Comparison of ENCODE assay signal across 8 mouse cellular contexts in genomic region chr2:163658941-163659340, GRCm38 (mm10). TPM values are rescaled to one million over a fixed set of nuclear protein-coding genes. Genes with fewer than 3 reads are reported as not detected.
DNase-seq lines count a peak whose midpoint lies in the region; ATAC-seq lines count a peak whose summit lies in the region.

No protein-coding gene starts in this region.

- peak; percentile 41 to 55 for DNase-seq in spleen, postnatal 10 days (ENCODE audit: low spot score in 2 of 2)
- no peak for DNase-seq in spleen, postnatal 4 days (ENCODE audit: low spot score in 2 of 2)
- peak; percentile 35 for DNase-seq in embryonic facial prominence, embryonic 10.5 days (ENCODE audit: low spot score)
- DNase-seq in hindbrain, embryonic 11.5 days (ENCODE audit: low spot score): peak; percentile 41
- no peak for DNase-seq in neural tube, embryonic 11.5 days (ENCODE audit: low spot score)
- DNase-seq in frontal cortex, postnatal 14 days (ENCODE audit: low spot score in 2 of 2): no peak
- DNase-seq in urinary bladder, postnatal 10 days (ENCODE audit: low spot score): no peak

- H3K4me3 ChIP-seq in embryonic facial prominence, embryonic 10.5 days: peak overlapping the region; percentile 76
- peak overlapping the region; percentile 70 for H3K4me3 ChIP-seq in hindbrain, embryonic 11.5 days (ENCODE audit: low read depth, low read length)
- peak overlapping the region; percentile 81 for H3K4me3 ChIP-seq in limb, embryonic 15.5 days
- peak overlapping the region; percentile 79 for H3K4me3 ChIP-seq in neural tube, embryonic 11.5 days (ENCODE audit: low read depth, low read length)

- WGBS in embryonic facial prominence, embryonic 10.5 days: under 1% methylated on average over 8 of the region's 8 CpGs
- 1% methylated on average over 8 of the region's 8 CpGs for WGBS in hindbrain, embryonic 11.5 days
- under 1% methylated on average over 8 of the region's 8 CpGs for whole genome bisulfite sequencing in limb, embryonic 15.5 days
- 1% methylated on average over 8 of the region's 8 CpGs for WGBS in neural tube, embryonic 11.5 days

- ATAC-seq in hindbrain, embryonic 11.5 days (ENCODE audit: low FRiP score): 0 out of 2 replicates have a peak, but pooled peaks have one; percentile 6
- no peak for ATAC-seq in limb, embryonic 15.5 days (ENCODE audit: insufficient number of reproducible peaks, low FRiP score, low TSS enrichment, low read depth)
- ATAC-seq in neural tube, embryonic 11.5 days (ENCODE audit: insufficient read depth, low FRiP score, low TSS enrichment): no peak

- H3K4me2 ChIP-seq in hindbrain, embryonic 11.5 days (replicated peaks; ENCODE audit: low read depth, low read length): peak overlapping the region; percentile 41
- peak overlapping the region; percentile 65 for H3K4me2 ChIP-seq in limb, embryonic 15.5 days
- H3K4me2 ChIP-seq in neural tube, embryonic 11.5 days (ENCODE audit: low read depth): peak overlapping the region; percentile 63

- peak overlapping the region; percentile 68 for H3K9ac ChIP-seq in hindbrain, embryonic 11.5 days (ENCODE audit: low read depth, low read length)
- peak overlapping the region; percentile 76; the same call in 1 of the 2 replicates for H3K9ac ChIP-seq in limb, embryonic 15.5 days
- peak overlapping the region; percentile 89 for H3K9ac ChIP-seq in neural tube, embryonic 11.5 days (ENCODE audit: low read length)

- no peaks in the 10 kb centered on the region for H3K9me3 ChIP-seq in embryonic facial prominence, embryonic 10.5 days
- no peaks in the 10 kb centered on the region for H3K9me3 ChIP-seq in hindbrain, embryonic 11.5 days (ENCODE audit: control insufficient read depth, low read length)
- H3K9me3 ChIP-seq in limb, embryonic 15.5 days: no peaks in the 10 kb centered on the region
- no peaks in the 10 kb centered on the region for H3K9me3 ChIP-seq in neural tube, embryonic 11.5 days (ENCODE audit: control insufficient read depth, low read length)

- no peaks in the 10 kb centered on the region for H3K27me3 ChIP-seq in embryonic facial prominence, embryonic 10.5 days (replicated peaks; ENCODE audit: low read depth, poor library complexity, severe bottlenecking)
- no peaks in the 10 kb centered on the region for H3K27me3 ChIP-seq in hindbrain, embryonic 11.5 days (ENCODE audit: control insufficient read depth, insufficient read depth, low read length)
- H3K27me3 ChIP-seq in limb, embryonic 15.5 days: no peaks in the 10 kb centered on the region
- no peaks in the 10 kb centered on the region for H3K27me3 ChIP-seq in neural tube, embryonic 11.5 days (ENCODE audit: control insufficient read depth, insufficient read depth, low read length)

- peaks cover 3% of the 10 kb centered on the region; the same call in 1 of the 2 replicates for H3K36me3 ChIP-seq in embryonic facial prominence, embryonic 10.5 days (replicated peaks)
- no peaks in the 10 kb centered on the region for H3K36me3 ChIP-seq in hindbrain, embryonic 11.5 days (ENCODE audit: control insufficient read depth, insufficient read depth, low read length)
- H3K36me3 ChIP-seq in limb, embryonic 15.5 days: no peaks in the 10 kb centered on the region
- no peaks in the 10 kb centered on the region for H3K36me3 ChIP-seq in neural tube, embryonic 11.5 days (ENCODE audit: control insufficient read depth, insufficient read depth, low read length)

- H3K27ac ChIP-seq in embryonic facial prominence, embryonic 10.5 days (replicated peaks): peak overlapping the region; percentile 95
- H3K27ac ChIP-seq in hindbrain, embryonic 11.5 days (ENCODE audit: low read depth, low read length): no peak overlapping the region
- peak overlapping the region; percentile 66 for H3K27ac ChIP-seq in limb, embryonic 15.5 days
- H3K27ac ChIP-seq in neural tube, embryonic 11.5 days (ENCODE audit: low read depth, low read length): peak overlapping the region; percentile 14; the same call in 1 of the 2 replicates

- peaks cover 41% of the 10 kb centered on the region for H3K4me1 ChIP-seq in embryonic facial prominence, embryonic 10.5 days
- H3K4me1 ChIP-seq in hindbrain, embryonic 11.5 days (replicated peaks; ENCODE audit: control insufficient read depth, insufficient read depth, low read length): peaks cover 2% of the 10 kb centered on the region; the same call in 1 of the 2 replicates
- H3K4me1 ChIP-seq in limb, embryonic 15.5 days: peaks cover 17% of the 10 kb centered on the region; the same call in 1 of the 2 replicates
- H3K4me1 ChIP-seq in neural tube, embryonic 11.5 days (ENCODE audit: control insufficient read depth, insufficient read depth, low read length): peaks cover 13% of the 10 kb centered on the region

RNA-seq across cellular contexts. Expression of gene Pkig, which starts 0.8 kb away (rescaled TPM):
- polyA plus RNA-seq in embryonic facial prominence, embryonic 10.5 days (2016; fragmentation: Nextera tagmentation; extraction: Ambion mirVana): 189 and 194 TPM in 2 replicates
- 136 and 138 TPM in 2 replicates for polyA plus RNA-seq in hindbrain, embryonic 11.5 days (2014; fragmentation: Nextera tagmentation; extraction: Ambion mirVana)
- 119 and 151 TPM in 2 replicates for polyA plus RNA-seq in limb, embryonic 15.5 days (2015; fragmentation: Nextera tagmentation; extraction: Ambion mirVana)
- 130 and 134 TPM in 2 replicates for polyA plus RNA-seq in neural tube, embryonic 11.5 days (2014; fragmentation: Nextera tagmentation; extraction: Ambion mirVana)

RNA-seq across cellular contexts. Expression of gene Serinc3, which starts 14.0 kb away (rescaled TPM):
- polyA plus RNA-seq in embryonic facial prominence, embryonic 10.5 days (2016; fragmentation: Nextera tagmentation; extraction: Ambion mirVana): 21.9 and 22.1 TPM in 2 replicates
- 35.7 and 38.4 TPM in 2 replicates for polyA plus RNA-seq in hindbrain, embryonic 11.5 days (2014; fragmentation: Nextera tagmentation; extraction: Ambion mirVana)
- 40.3 and 41.3 TPM in 2 replicates for polyA plus RNA-seq in limb, embryonic 15.5 days (2015; fragmentation: Nextera tagmentation; extraction: Ambion mirVana)
- 33.3 and 34.4 TPM in 2 replicates for polyA plus RNA-seq in neural tube, embryonic 11.5 days (2014; fragmentation: Nextera tagmentation; extraction: Ambion mirVana)

RNA-seq across cellular contexts. Expression of gene Ttpal, which starts 56.8 kb away (rescaled TPM):
- 31.3 and 33.4 TPM in 2 replicates for polyA plus RNA-seq in embryonic facial prominence, embryonic 10.5 days (2016; fragmentation: Nextera tagmentation; extraction: Ambion mirVana)
- 40.2 and 42.2 TPM in 2 replicates for polyA plus RNA-seq in hindbrain, embryonic 11.5 days (2014; fragmentation: Nextera tagmentation; extraction: Ambion mirVana)
- 40.3 and 42.8 TPM in 2 replicates for polyA plus RNA-seq in limb, embryonic 15.5 days (2015; fragmentation: Nextera tagmentation; extraction: Ambion mirVana)
- polyA plus RNA-seq in neural tube, embryonic 11.5 days (2014; fragmentation: Nextera tagmentation; extraction: Ambion mirVana): 46.4 and 47.3 TPM in 2 replicates

Comparison
In these comparisons a context has a peak if more than half of its experiments do, and no peak if none do; other contexts are left out.
1. DNase-seq: peak in spleen, postnatal 10 days (2 of 2), embryonic facial prominence, embryonic 10.5 days (single experiment) and hindbrain, embryonic 11.5 days (single experiment); none in spleen, postnatal 4 days (0 of 2), neural tube, embryonic 11.5 days (single experiment), frontal cortex, postnatal 14 days (0 of 2) and urinary bladder, postnatal 10 days (single experiment).
2. Peak in every context shown above with its lines, with median percentiles within 50 percentile points of each other: H3K4me3 ChIP-seq, H3K4me2 ChIP-seq and H3K9ac ChIP-seq.